Mouse (Mus musculus) myocyte (in vitro differentiated cells): ENCODE results near the gene Gm17359.

ENCODE experiments used
- MYOD1 ChIP-seq, 3 experiments: IDR thresholded peaks; one replicate each; pipeline ENCODE4 v1.6.1; 2011; ENCODE audit warnings: control low read depth in 2 of 3, low read depth in 2 of 3, mild to moderate bottlenecking in 2 of 3, moderate library complexity in 1 of 3; ENCODE audit not compliant: insufficient read length in 2 of 3, control insufficient read depth in 1 of 3
- POLR2A ChIP-seq: IDR thresholded peaks from one replicate; pipeline ENCODE4 v1.6.1; 2011; ENCODE audit warnings: low read depth, mild to moderate bottlenecking, control low read depth, moderate library complexity; ENCODE audit not compliant: insufficient read length
- SRF ChIP-seq: IDR thresholded peaks from one replicate; pipeline ENCODE4 v1.6.1; 2011; ENCODE audit warnings: low read depth; ENCODE audit not compliant: control insufficient read depth, insufficient read length

GRCm38 (mm10) chr3:79493064-79493463, 156.6 kb downstream of the Gm17359 start:
- TF ChIP-seq POLR2A (no peak), MYOD1 (IDR thresholded peaks at IDR 0.05; ENCODE audit: control insufficient read depth in 1 of 3, insufficient read length in 2 of 3, low read depth in 2 of 3) (no peak), SRF (no peak)
